14 mouse cellular contexts compared by ENCODE assay signal in genomic region chr17:12080656-12081495, GRCm38 (mm10). TPM values are rescaled to one million over a fixed set of nuclear protein-coding genes. Genes with fewer than 3 reads are reported as not detected.
DNase-seq lines count a peak whose midpoint lies in the region; ATAC-seq and TF ChIP-seq lines count a peak whose summit lies in the region.
"Had no signal": no experiment of that assay in that cellular context is flagged by ENCODE, and none has a peak within 500 bp of the region (broad histone marks: within the 10 kb centered on the region; RNA-seq: fewer than 3 reads in every experiment).

No protein-coding gene starts in this region.

- intact Hi-C loops in left cerebral cortex, postnatal 14 days (cut with DNase I): no loop called here
- intact Hi-C loops in left cerebral cortex, postnatal 4 days (cut with DNase I): no loop called here

- no peak for TF ChIP-seq CTCF in lung, embryonic 14.5 days (IDR thresholded peaks at IDR 0.05; ENCODE audit: low read depth)

- H3K4me3 ChIP-seq in lung, embryonic 14.5 days (ENCODE audit: low read depth, low read length): no peak overlapping the region
- H3K4me3 ChIP-seq: forebrain, embryonic 10.5 days; midbrain, embryonic 10.5 days; neural tube, embryonic 12.5 days had no signal

- H3K4me2 ChIP-seq in lung, embryonic 14.5 days: peak overlapping the region; percentile 36
- H3K4me2 ChIP-seq: liver, embryonic 11.5 days; neural tube, embryonic 12.5 days had no signal

- WGBS in lung, embryonic 14.5 days: 27% methylated on average over 20 of the region's 20 CpGs

- H3K27me3 ChIP-seq in lung, embryonic 14.5 days (ENCODE audit: insufficient read depth, low read length): no peaks in the 10 kb centered on the region
- H3K27me3 ChIP-seq: neural tube, embryonic 12.5 days had no signal

- H3K36me3 ChIP-seq in lung, embryonic 14.5 days (ENCODE audit: insufficient read depth): no peaks in the 10 kb centered on the region
- H3K36me3 ChIP-seq: forebrain, embryonic 10.5 days; midbrain, embryonic 10.5 days; neural tube, embryonic 12.5 days had no signal

- 0 out of 2 replicates have a peak, but pooled peaks cover 4% of the 10 kb centered on the region for H3K4me1 ChIP-seq in lung, embryonic 14.5 days (ENCODE audit: insufficient read depth)
- H3K4me1 ChIP-seq: neural tube, embryonic 12.5 days had no signal

- H3K9me3 ChIP-seq in lung, embryonic 14.5 days (ENCODE audit: low read depth, low read length): no peaks in the 10 kb centered on the region
- H3K9me3 ChIP-seq: forebrain, embryonic 10.5 days; midbrain, embryonic 10.5 days; neural tube, embryonic 12.5 days had no signal

- no peak overlapping the region for H3K9ac ChIP-seq in lung, embryonic 14.5 days
- H3K9ac ChIP-seq: neural tube, embryonic 12.5 days had no signal

- DNase-seq in urinary bladder, adult 18-20 months (ENCODE audit: low spot score in 2 of 2): peak; percentile 35 to 45
- DNase-seq in urinary bladder, postnatal 10 days (ENCODE audit: low spot score): no peak
- DNase-seq in kidney, adult 9 months: peak; percentile 18
- peak; percentile 70 for DNase-seq in lung, embryonic 14.5 days
- DNase-seq in left cerebral cortex, postnatal 14 days (ENCODE audit: low spot score in 2 of 2): no peak
- DNase-seq in thymus, postnatal 10 days (ENCODE audit: low spot score in 2 of 2): no peak
- DNase-seq in left cerebral cortex, postnatal 4 days: no peak
- DNase-seq: gastrocnemius, postnatal 10 days; heart, postnatal 14 days; thymus, postnatal 14 days had no signal

- H3K27ac ChIP-seq in lung, embryonic 14.5 days (ENCODE audit: low read depth): no peak overlapping the region
- H3K27ac ChIP-seq: forebrain, embryonic 10.5 days; midbrain, embryonic 10.5 days; neural tube, embryonic 12.5 days had no signal

- ATAC-seq in lung, embryonic 14.5 days (ENCODE audit: insufficient read depth): peak; percentile 38; the same call in 1 of the 2 replicates

RNA-seq across cellular contexts. Expression of gene Agpat4, which starts 37.6 kb away (rescaled TPM):
- 27.4 and 28.2 TPM in 2 replicates for polyA plus RNA-seq in lung, embryonic 14.5 days (2014; fragmentation: Nextera tagmentation; extraction: Ambion mirVana)
- 10 to 100 TPM; 68.3 to 73.6 TPM for total RNA-seq in left cerebral cortex, postnatal 14 days (2021)
- total RNA-seq in left cerebral cortex, postnatal 4 days (2021): 10 to 100 TPM; 52.7 to 58.4 TPM

Comparison
In these comparisons a context has a peak if more than half of its experiments do, and no peak if none do; other contexts are left out.
1. DNase-seq: peak in urinary bladder, adult 18-20 months (2 of 2), kidney, adult 9 months (single experiment) and lung, embryonic 14.5 days (single experiment); none in urinary bladder, postnatal 10 days (single experiment), left cerebral cortex, postnatal 14 days (0 of 2), thymus, postnatal 10 days (0 of 2) and left cerebral cortex, postnatal 4 days (single experiment).